Mouse (Mus musculus) ovary, adult 18-20 months (tissue): ENCODE data around the gene Cdcp1.

ENCODE experiments used
- DNase-seq: peaks from one replicate; pipeline ENCODE4 v3.0.0; 2022; ENCODE audit warnings: low spot score, mixed read lengths

Cdcp1 gene

GRCm38 (mm10) chr9:123207895-123208294 is 7.9 kb downstream of the Cdcp1 start:
- no peak for DNase-seq

DNA sequence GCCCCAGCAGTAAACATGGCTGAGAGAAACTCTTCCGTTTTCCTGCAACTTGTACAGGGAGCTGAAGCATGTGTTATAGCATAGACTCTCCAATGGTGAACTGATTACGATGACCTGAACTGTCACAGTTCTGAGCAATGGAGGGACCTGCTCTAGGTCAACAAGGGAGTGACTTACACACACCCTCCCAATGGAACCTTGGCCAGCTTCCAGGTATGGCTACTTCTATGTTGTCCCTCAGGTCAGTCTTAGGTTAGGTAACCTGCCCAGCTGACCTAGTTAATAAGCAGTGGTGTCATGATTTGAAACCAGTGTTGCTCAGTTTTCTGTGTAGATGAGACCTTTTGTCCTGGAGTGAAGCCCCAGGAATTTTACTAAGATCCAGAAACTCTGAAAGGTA is 8.9 kb downstream of the Cdcp1 start:
- DNase-seq, result no peak

DNA sequence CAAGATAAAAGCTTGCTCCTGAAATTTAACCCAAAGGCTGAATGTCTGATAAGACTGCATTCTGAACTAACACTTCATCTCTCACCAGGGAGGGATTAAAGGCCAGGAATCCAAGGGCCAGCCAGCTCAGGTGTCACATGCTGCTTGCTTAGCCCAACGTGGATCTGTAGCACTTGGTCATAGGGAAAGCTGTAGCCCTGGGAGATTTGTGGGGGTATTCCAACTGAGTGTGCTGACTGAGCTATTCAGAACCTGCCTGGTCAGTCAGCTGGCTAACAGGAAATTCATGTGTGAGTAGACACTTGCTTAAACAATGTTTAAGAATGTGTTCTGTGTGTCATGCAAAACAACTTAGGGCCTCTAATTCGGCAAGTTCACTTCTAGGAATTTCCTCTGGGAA is 9.3 kb downstream of the Cdcp1 start:
- DNase-seq, result no peak

GRCm38 (mm10) chr9:123200116-123200515 is 15.7 kb downstream of the Cdcp1 start:
- DNase-seq, result no peak

DNA sequence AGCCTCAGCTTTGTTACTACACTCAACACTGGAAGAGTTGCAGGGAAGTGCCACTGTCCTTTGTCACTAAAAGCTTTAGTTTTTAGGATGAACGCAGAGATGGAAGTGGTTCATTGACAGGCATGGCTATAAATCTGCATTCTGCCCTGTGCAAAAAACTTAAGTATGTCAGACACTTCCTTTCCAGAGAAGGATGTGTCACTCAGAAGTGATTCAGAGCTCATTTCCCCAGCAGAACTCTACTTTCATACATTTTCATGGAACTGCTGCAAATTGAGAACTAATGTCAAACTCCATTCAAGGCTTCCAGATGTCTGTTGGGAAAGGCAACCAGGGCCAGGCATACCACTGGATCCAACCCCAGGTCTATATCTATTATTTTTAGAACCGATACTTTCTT is 27.6 kb downstream of the Cdcp1 start:
- no peak for DNase-seq

DNA sequence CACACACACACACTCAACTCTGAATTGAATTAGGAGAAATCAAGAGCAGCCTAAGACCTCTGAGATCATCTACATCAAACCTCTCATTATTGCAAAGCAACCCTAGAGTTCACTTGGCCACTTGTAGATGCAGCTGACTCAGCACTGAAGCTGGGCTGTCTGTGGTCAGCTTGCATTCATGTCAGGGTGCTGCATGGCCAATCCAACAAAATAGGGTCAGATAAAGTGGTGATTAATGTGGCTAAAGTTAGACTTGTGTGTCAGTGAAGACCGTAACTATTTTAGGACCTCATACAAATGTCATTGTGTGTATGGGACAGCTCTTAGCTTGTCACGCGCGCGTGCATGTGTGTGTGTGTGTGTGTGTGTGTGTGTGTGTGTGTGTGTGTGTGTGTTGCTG is 28.2 kb downstream of the Cdcp1 start:
- DNase-seq, result no peak

GRCm38 (mm10) chr9:123186151-123186550 is 29.7 kb downstream of the Cdcp1 start:
- no peak for DNase-seq

GRCm38 (mm10) chr9:123185546-123185945 is 30.3 kb downstream of the Cdcp1 start:
- DNase-seq, result no peak

DNA sequence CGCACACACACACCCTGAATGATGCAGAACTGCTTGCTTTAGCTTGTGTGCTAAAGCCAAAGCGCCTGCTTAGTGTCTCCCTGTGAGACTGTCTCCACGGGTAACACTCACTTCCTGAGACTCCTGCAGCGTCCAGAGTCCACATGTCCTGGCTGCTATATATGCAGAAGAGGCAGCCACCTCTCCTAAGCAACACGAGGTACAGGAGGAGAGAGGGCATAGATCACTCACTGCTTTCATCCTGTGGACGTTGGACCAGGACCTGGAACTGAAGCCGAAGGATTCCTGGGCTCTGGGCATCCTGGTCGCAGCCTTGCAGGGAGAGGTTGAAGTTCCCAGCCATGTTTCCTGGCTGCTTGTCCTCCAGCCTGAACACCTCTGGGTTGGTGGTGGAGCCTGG is 32.6 kb downstream of the Cdcp1 start:
- DNase-seq, result no peak

GRCm38 (mm10) chr9:123180003-123180402 is 35.8 kb downstream of the Cdcp1 start:
- DNase-seq, result peak; percentile 2

DNA sequence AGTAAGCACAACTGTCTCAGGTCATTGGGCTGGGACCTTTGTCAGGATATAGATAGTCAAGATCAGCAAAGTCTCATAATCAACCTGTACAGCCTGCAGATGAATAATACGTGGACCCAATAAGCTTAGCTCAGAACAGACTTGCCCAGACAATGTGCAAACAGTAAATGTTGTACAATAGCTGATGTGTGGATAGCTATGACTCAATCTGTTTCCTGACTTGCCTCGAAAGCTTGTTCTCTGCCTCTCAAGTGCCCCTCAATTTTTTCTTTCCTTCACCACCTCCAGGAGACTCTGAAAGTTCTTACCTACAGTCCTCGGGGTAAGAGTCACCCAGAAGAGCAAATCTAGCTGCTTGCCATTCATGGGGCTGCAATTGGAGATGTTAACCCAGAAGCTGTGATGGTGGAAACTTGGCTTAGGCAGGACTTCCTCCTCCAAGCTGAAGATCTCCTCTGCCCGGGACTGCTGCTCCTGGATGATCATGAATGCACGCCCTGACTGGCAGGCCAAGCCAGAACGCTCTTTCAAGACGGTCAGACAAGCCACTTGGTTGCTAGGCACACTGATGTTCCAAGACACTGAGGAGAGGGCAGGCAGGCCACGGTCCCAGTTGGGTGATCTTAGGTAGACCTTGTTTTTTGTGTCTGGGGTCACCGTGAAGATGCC is 38.3 kb downstream of the Cdcp1 start:
- DNase-seq, result no peak

- no peak for DNase-seq
These were observed 41.5 kb downstream of the Cdcp1 start for GRCm38 (mm10) chr9:123174356-123174755.

DNA sequence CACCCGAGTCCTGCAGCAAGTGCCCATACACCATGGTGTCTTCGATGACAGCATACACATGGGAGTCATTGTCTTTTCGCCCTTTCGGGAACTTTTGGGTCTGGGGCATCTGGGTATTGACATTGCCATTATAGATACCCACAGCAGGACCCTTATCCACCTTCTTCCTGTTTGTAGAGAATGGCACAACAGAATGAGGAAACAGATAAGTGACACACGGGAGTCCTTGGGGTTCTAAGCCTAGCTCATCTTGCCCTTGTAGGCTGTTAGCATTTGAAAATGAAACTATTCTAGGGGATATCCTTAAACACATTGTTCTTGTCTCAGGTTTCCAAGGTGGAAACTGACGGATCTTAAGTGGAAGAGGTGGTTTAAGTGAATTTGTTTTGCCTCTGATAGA is 42.1 kb downstream of the Cdcp1 start:
- no peak for DNase-seq

GRCm38 (mm10) chr9:123165781-123166443 is 49.9 kb downstream of the Cdcp1 start:
- no peak for DNase-seq

DNA sequence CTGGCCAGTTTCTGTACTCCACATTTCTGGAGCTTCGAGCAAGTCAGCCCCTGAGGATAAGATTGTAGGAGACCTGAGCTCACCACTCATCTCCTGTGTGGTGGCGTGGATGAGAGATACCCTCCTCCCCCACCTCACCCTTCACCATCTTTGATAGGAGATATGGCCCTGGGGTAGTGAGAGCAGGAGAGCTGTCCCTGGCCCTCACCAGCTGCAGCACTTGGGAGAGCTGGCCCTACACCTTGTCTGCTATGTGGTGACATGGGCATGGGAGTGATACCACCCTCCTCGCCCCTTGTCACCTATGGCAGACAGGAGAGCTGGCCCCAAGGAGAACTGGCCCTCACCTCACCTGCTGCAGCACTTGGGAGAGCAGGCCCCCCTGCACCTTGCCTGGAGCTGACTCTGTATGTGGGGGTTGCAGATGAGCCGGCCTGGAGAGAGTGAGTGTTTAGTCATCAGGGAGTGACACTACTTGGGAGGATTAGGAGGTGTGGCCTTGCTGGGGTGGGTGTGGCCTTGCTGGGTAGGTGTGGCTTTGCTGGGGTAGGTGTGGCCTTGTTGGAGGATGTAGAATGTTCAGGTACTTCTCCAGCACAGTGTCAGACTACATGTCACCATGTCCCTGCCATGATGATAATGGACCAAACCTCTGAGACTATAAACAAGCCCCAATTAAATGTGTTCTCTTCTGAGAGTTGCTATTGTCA is 52.7 kb downstream of the Cdcp1 start:
- no peak for DNase-seq

- DNase-seq, result no peak
These were observed 54.0 kb downstream of the Cdcp1 start for GRCm38 (mm10) chr9:123161792-123162191.

GRCm38 (mm10) chr9:123159330-123159729 is 56.5 kb downstream of the Cdcp1 start:
- DNase-seq, result no peak

DNA sequence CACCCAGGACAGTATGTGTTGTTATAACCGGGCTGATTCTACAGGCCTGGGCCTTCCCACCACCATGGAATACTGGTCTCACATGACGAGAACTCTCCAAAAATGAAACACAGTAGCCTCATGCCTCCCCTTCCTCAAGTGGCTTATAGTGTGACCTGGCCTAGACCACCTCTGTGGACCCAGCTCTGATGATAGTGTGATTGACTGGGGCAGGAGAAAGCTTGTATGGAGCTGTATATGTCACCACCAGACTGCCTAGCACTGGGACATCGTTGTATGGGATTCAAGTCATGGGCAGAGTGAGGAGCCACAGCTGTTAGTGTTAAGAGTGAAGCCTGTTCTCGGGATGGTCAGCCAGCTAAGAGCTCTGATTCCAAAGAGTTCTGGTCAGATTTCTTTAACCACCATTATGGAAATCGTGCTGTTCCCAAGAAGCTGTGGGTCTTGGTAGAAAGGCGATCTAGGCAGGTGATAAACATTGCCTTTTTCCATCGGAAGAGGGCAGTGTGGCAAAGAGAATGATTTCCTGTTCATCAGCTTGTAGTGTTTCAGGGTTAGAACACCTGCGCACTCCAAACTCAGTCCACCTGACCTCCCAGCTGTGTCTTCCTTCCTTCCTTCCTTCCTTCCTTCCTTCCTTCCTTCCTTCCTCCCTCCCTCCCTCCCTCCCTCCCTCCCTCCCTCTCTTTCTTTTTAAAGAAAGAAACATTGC is 57.6 kb downstream of the Cdcp1 start:
- DNase-seq, result no peak

DNA sequence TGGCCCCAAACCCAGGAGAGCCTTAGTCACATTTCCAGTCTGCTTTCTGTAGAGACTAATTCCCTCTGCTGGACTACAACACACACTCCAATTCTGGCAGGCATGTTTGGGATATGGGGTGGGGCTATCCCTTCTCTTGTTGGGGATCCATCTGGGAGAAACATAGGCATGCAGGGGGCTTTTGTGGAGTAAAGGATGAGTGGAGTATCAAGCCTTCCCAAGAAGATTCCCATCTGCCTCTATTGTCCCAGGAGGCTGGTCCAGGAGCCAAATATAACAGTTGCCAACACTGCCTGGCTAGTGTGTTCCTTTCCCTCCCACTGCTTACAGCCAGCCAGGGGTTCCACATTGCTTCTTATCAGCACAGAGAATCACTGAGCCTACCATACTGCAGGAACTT is 58.1 kb downstream of the Cdcp1 start:
- DNase-seq, result no peak

GRCm38 (mm10) chr9:123156910-123157361 is 58.9 kb downstream of the Cdcp1 start:
- peak; percentile 73 for DNase-seq

GRCm38 (mm10) chr9:123153121-123153520 is 62.7 kb downstream of the Cdcp1 start:
- DNase-seq, result no peak

GRCm38 (mm10) chr9:123152026-123152425 is 63.8 kb downstream of the Cdcp1 start:
- no peak for DNase-seq

DNA sequence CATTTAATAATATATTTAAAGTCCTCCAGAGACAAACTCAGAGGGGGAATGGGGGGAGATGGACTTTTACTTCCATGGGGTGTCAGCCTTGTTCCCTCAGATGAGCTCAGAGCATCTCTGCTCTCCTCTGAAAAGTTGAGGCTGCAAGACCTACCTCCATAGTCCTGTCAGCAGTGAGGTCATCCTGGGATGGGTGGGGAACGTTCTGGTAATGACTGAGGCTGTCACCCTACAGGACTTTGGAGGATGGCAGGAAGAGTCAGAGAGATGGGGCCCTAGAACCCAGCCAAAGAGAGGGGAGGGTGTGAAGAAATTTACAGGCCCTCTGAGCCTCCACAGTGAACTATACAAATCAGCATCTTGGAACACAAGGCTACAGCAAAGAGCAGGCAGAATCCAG is 64.3 kb downstream of the Cdcp1 start:
- no peak for DNase-seq
